Mouse (Mus musculus) duodenum, adult 2 months (tissue): ENCODE measurements around the gene Hdhd5. TPM values are rescaled to one million over a fixed set of nuclear protein-coding genes. Genes with fewer than 3 reads are reported as not detected.

Source experiments
- polyA plus RNA-seq: library from polyadenylated mRNA; depleted of rRNA; stranded (reverse); fragments of >200 nt; gene quantifications from 2 replicates; pipeline ENCODE4 v1.2.3, GENCODE M21; 2012; ENCODE audit warnings: low replicate concordance; rRNA removed

Gene Hdhd5
- polyA plus RNA-seq: 7.5 and 9.5 TPM in 2 replicates

GRCm38 (mm10) chr6:120531020-120531965, at the start of gene Hdhd5:
Hdhd5 (minus strand) TSS chr6:120531319.

GRCm38 (mm10) chr6:120493374-120494181, 37.5 kb downstream of the Hdhd5 start, which contains the start of gene Tmem121b:
Tmem121b (minus strand) TSS chr6:120493807.

GRCm38 (mm10) chr6:120463086-120463871, 67.8 kb downstream of the Hdhd5 start, which contains the start of gene Il17ra:
Il17ra (plus strand) TSS chr6:120463247.

Other genes with a start within 250 kb of the Hdhd5 start
- 0.20 and 0.49 TPM in 2 replicates for gene D330020A13Rik, start 237.0 kb downstream of the Hdhd5 start, polyA plus RNA-seq
- 12.9 and 15.0 TPM in 2 replicates for gene B4galnt3, start 236.8 kb downstream of the Hdhd5 start, polyA plus RNA-seq
- gene Kdm5a, start 167.2 kb downstream of the Hdhd5 start, polyA plus RNA-seq: 0.27 and 0.71 TPM in 2 replicates
- 0.19 and 1.7 TPM in 2 replicates for gene Ccdc77, start 166.9 kb downstream of the Hdhd5 start, polyA plus RNA-seq
- 8.5 and 15.7 TPM in 2 replicates for gene Il17ra, start 68.1 kb downstream of the Hdhd5 start, polyA plus RNA-seq
- 0.04 TPM in 1 of 2 replicates, not detected in the other for gene Tmem121b, start 37.5 kb downstream of the Hdhd5 start, polyA plus RNA-seq
- 0.15 and 0.55 TPM in 2 replicates for gene Cecr2, start 135.1 kb upstream of the Hdhd5 start, polyA plus RNA-seq
- not detected in 2 replicates for gene Slc25a18, start 242.3 kb upstream of the Hdhd5 start, polyA plus RNA-seq